In the genomic region with DNA sequence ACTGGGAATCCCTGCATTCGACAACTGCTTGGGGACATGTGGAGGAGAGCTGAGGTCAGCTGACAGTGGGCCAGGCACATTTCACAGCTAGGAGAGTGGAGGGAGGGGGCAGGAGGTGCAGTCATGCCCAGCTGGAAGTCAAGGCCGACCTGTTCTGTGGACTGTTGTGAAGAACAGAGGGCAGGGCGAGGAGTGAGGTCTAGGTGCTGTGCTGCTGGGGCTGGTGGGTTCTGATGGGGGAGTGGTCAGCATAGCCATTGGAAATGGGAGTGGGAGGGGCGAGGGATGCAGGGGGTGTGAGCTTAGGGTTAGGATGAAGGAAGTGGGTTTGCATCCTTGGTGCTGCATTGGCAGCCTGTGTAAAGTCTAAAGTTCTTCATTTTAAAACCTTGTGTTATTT, we compare ENCODE assay signal across 15 mouse cellular contexts.
"Had no signal": no experiment of that assay in that cellular context is flagged by ENCODE, and none has a peak within 500 bp of the region (broad histone marks: within the 10 kb centered on the region; RNA-seq: fewer than 3 reads in every experiment).

No protein-coding gene starts in this region.

- H3K4me3 ChIP-seq: left cerebral cortex, adult 2 months; limb, embryonic 12.5 days; limb, embryonic 15.5 days; liver, embryonic 15.5 days; stomach, embryonic 15.5 days had no signal

- H3K9me3 ChIP-seq: limb, embryonic 12.5 days; limb, embryonic 15.5 days; liver, embryonic 15.5 days; stomach, embryonic 15.5 days had no signal

- H3K9ac ChIP-seq: limb, embryonic 12.5 days; limb, embryonic 15.5 days; liver, embryonic 15.5 days; stomach, embryonic 15.5 days had no signal

- H3K4me1 ChIP-seq: liver, embryonic 15.5 days; stomach, embryonic 15.5 days had no signal

- DNase-seq: kidney, adult 9 months; kidney, postnatal 36 days; layer of hippocampus, postnatal 36 days; lung, adult 2 months; lung, postnatal 14 days; lung, postnatal 4 days; midbrain, embryonic 14.5 days; thymus, postnatal 25 days had no signal

- H3K4me2 ChIP-seq: limb, embryonic 15.5 days; liver, embryonic 11.5 days; liver, embryonic 15.5 days; midbrain, embryonic 11.5 days; stomach, embryonic 15.5 days had no signal

- H3K27me3 ChIP-seq: limb, embryonic 12.5 days; limb, embryonic 15.5 days; liver, embryonic 15.5 days; stomach, embryonic 15.5 days had no signal

- H3K27ac ChIP-seq: left cerebral cortex, adult 2 months; limb, embryonic 12.5 days; limb, embryonic 15.5 days; liver, embryonic 15.5 days; stomach, embryonic 15.5 days had no signal
